Mouse (Mus musculus) forebrain, embryonic 14.5 days (tissue): ENCODE results near the gene Ssr1. TPM values are rescaled to one million over a fixed set of nuclear protein-coding genes. Genes with fewer than 3 reads are reported as not detected.

ENCODE experiments used
- ATAC-seq: fragments of 200-750 bp; cut with Nextera tagmentation; 2 replicates; pipeline ENCODE4 v1.8.0; 2017; ENCODE audit warnings: mild to moderate bottlenecking, moderate library complexity
- DNase-seq: peaks from one replicate; pipeline ENCODE4 v3.0.0-alpha.2; 2015; ENCODE audit warnings: low spot score
- H3K27ac ChIP-seq: fragments of 300-500 bp; sonication (generic); 2 replicates; pipeline ENCODE4 v1.5.1; 2014; ENCODE audit warnings: low read depth, mild to moderate bottlenecking, control low read depth, low read length, moderate library complexity
- H3K27me3 ChIP-seq: fragments of 300-500 bp; sonication (generic); replicated peaks from 2 replicates; pipeline ENCODE4 v1.6.1; 2014; ENCODE audit warnings: low read length, control low read depth, mixed read lengths; ENCODE audit not compliant: control insufficient read depth, insufficient read depth
- H3K36me3 ChIP-seq: fragments of 300-500 bp; sonication (generic); 2 replicates; pipeline ENCODE4 v1.6.1; 2014; ENCODE audit warnings: low read length, control low read depth; ENCODE audit not compliant: control insufficient read depth, insufficient read depth
- H3K4me1 ChIP-seq: fragments of 300-500 bp; sonication (generic); 2 replicates; pipeline ENCODE4 v1.6.1; 2014; ENCODE audit warnings: antibody characterized with exemption, low read length, control low read depth; ENCODE audit not compliant: control insufficient read depth, insufficient read depth
- H3K4me2 ChIP-seq: fragments of 300-500 bp; sonication (generic); 2 replicates; pipeline ENCODE4 v1.6.1; 2014; ENCODE audit warnings: mild to moderate bottlenecking, control low read depth, low read length
- H3K4me3 ChIP-seq: fragments of 300-500 bp; sonication (generic); 2 replicates; pipeline ENCODE4 v1.5.1; 2014; ENCODE audit warnings: low read depth, low read length, control low read depth
- H3K9ac ChIP-seq: fragments of 300-500 bp; sonication (generic); 2 replicates; pipeline ENCODE4 v1.6.1; 2014; ENCODE audit warnings: mild to moderate bottlenecking, low read length, control low read depth, moderate library complexity
- H3K9me3 ChIP-seq: fragments of 300-500 bp; sonication (generic); replicated peaks from 2 replicates; pipeline ENCODE4 v1.6.1; 2016; ENCODE audit warnings: low read length, control low read depth, mixed read lengths; ENCODE audit not compliant: control insufficient read depth
- WGBS: fragments of 180-500 bp; shearing (Covaris S2); extraction: QIAGEN DNeasy Blood & Tissue Kit; methylation state at CpG from one replicate; pipeline ENCODE4 v1.1.7; 2014; 5-methylcytosine and 5-hydroxymethylcytosine counted together
- polyA plus RNA-seq: library from polyadenylated mRNA; unstranded; fragments of >200 nt; fragmentation: Nextera tagmentation; extraction: Ambion mirVana; gene quantifications from 2 replicates; pipeline ENCODE4 v1.2.1, GENCODE M21; 2014

Ssr1 gene
- polyA plus RNA-seq, 1 experiment from 2014 or later, result 64.9 TPM

DNA sequence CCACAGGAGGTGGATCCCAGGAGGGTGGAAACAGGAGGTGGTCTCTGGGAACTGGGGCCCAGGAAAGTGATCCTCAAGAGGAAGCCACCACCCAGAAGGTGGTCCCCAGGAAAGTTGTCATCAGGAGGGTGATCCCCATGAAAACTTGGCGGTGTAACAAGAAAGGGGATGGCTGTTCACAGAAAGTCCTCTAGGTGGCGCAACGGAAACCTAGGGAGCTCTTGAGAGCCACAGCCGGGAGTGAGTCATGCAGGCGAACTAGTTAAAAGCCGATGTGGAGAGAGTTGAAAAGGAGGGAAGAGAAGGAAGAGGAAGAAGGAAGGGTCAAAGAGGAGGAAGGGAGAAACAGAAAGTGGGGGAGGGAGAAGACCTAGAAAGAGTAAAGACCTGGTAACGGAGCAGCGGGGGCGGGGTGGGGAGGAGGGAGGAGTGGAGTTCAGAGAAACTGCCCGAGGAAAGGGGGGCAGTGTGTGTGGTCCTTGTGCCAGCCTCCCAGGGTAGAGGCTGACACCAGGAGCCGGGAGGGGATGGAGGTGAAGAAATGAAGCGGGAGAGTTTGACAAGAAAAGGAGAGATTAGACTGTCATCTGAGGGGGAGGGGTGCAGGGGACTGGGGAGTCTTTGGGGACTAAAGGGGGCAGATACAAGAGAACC, 30.5 kb downstream of the Ssr1 start:
- H3K4me3 ChIP-seq, result peak overlapping the region; percentile 15; the same call in 1 of the 2 replicates
- peak overlapping the region; percentile 49 for H3K4me2 ChIP-seq
- DNase-seq (peak; percentile 85), ATAC-seq (peak; percentile 53)
- H3K9me3 ChIP-seq, result no peaks in the 10 kb centered on the region
- peaks cover 7% of the 10 kb centered on the region; the same call in 1 of the 2 replicates for H3K4me1 ChIP-seq
- H3K9ac ChIP-seq, result no peak overlapping the region
- no peak overlapping the region for H3K27ac ChIP-seq
- no peaks in the 10 kb centered on the region for H3K36me3 ChIP-seq
- under 1% methylated on average over 12 of the region's 12 CpGs for WGBS
- H3K27me3 ChIP-seq, result 0 out of 2 replicates have a peak, but pooled peaks cover 3% of the 10 kb centered on the region

DNA sequence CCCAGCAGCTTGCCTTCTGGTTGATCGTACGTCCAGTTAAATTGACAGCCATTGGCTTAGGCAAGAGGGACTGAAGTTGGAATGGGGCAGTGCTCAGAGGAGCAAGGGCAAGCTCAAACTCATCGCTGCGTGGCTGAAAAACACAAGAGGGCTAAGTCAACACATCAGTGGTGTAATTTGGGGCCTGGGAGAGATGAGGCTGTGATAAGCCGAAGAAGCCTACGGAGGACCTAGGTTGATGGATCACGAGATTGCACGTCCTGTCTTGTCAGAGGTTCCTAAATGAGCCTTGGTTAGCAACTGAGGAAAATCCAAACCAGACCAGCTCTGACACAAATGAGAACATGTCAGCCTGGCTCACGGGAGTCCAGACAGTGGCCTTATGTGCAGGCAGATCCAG, 31.5 kb downstream of the Ssr1 start:
- no peak for ATAC-seq
- no peak overlapping the region for H3K9ac ChIP-seq
- WGBS, result 93% methylated on average over 9 of the region's 9 CpGs
- no peak overlapping the region for H3K27ac ChIP-seq
- H3K4me1 ChIP-seq, result peaks cover 7% of the 10 kb centered on the region; the same call in 1 of the 2 replicates
- H3K4me3 ChIP-seq, result no peak overlapping the region
- no peaks in the 10 kb centered on the region for H3K9me3 ChIP-seq
- H3K4me2 ChIP-seq, result no peak overlapping the region
- H3K36me3 ChIP-seq, result no peaks in the 10 kb centered on the region
- 0 out of 2 replicates have a peak, but pooled peaks cover 3% of the 10 kb centered on the region for H3K27me3 ChIP-seq
- DNase-seq, result no peak

DNA sequence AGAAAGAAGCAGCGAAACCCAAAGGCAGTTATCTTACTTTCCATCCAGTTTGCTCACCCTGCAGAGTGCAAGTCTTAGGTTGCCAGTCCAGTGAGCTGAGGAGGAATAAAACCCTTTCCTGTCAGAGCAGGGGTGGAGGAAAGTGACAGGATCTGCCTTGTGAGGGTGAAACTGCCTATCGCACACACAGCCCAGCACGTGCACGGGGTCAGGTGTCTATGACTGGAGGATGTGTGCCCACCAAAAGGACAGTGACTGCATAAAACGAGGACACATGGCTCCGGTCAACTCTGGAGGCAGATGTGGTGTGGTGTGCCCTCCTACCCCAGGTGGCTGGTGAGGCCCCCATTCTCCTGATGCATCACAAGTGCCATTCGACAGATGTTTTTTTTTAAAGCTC, 34.1 kb downstream of the Ssr1 start:
- no peak overlapping the region for H3K27ac ChIP-seq
- H3K4me3 ChIP-seq, result no peak overlapping the region
- no peaks in the 10 kb centered on the region for H3K4me1 ChIP-seq
- H3K9ac ChIP-seq, result no peak overlapping the region
- no peak for ATAC-seq
- 0 out of 2 replicates have a peak, but pooled peaks cover 3% of the 10 kb centered on the region for H3K27me3 ChIP-seq
- no peak overlapping the region for H3K4me2 ChIP-seq
- no peaks in the 10 kb centered on the region for H3K36me3 ChIP-seq
- no peaks in the 10 kb centered on the region for H3K9me3 ChIP-seq
- no peak for DNase-seq
- 86% methylated on average over 7 of the region's 7 CpGs for WGBS

DNA sequence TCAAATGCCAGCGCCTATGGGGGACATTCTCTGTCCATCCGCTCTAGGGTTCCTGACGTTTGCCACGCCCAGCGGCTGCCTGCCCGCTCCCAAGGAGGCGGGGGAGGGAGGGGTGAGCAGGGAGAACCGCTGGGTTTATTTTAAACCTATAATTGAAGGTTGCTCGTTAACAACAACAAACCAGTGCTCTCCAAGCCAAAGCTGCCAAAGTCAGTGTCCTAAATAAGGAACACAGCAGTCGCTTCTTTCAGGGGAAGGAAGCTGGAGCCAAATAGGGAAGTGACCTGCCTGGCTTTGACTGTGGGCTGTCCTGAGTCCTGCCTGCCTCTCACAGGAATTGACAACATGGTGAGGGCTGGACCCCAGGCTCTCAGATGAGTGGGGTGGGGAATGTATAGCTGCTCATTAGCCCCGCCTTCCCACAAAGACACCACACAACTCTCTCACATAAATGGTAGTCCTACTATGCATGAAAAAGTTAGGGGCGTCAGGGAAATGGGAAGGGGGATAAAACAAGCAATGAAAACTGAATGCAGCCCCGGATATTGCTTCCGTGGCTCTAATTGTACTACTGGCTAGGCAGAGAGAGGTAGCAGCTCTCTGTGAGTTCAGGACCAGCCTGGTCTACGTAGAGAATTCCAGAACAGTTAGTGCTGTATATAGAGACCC, 34.6 kb downstream of the Ssr1 start:
- DNase-seq, result no peak
- WGBS, result 73% methylated on average over 15 of the region's 15 CpGs

DNA sequence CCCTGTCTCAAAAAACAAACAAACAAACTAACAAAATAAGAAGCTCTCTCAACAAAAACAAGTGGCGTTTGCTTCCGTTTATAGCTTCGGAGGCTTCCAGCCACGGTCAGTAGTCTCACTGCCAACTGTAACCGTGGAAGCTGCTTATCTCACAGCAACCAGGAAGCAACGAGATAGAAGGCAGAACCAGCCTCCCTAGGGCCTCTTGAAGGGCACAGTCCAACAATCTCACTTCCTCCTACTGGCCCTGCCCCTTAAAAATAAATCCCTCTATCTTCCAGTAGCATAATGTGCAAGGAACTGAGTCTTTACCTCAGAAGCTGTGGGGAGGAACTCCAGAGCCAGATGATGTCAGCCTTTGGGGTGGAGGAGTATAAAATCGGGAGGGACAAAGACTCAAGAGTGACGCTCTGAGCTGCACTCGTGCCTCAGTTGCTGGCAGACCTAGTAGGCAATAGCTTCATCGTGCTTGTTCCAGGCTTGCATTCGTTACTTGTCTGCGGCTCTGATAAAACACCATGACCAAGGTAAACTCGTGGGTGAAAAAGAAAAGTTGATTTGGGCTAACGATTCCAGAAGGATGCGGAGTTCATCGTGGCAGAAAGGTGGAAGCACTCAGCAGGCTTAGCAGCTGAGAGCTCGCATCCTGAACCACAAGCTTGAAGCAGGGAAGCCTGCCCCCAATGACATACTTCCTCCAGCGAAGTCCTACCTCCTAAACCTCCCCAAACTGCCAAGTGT, 35.3 kb downstream of the Ssr1 start:
- Histone ChIP-seq H3K9me3 (no peaks in the 10 kb centered on the region), H3K9ac (no peak overlapping the region), H3K36me3 (no peaks in the 10 kb centered on the region), H3K4me3 (no peak overlapping the region), H3K27me3 (no peaks in the 10 kb centered on the region), H3K27ac (no peak overlapping the region), H3K4me1 (no peaks in the 10 kb centered on the region), H3K4me2 (no peak overlapping the region)
- 89% methylated on average over 18 of the region's 18 CpGs for WGBS
- DNase-seq (no peak), ATAC-seq (no peak)

More for the DNA sequence above, 34.6 kb downstream of the Ssr1 start:
- no peak overlapping the region for H3K4me3 ChIP-seq
- no peaks in the 10 kb centered on the region for H3K9me3 ChIP-seq
- H3K27ac ChIP-seq, result no peak overlapping the region
- ATAC-seq, result no peak
- H3K36me3 ChIP-seq, result no peaks in the 10 kb centered on the region
- H3K9ac ChIP-seq, result no peak overlapping the region
- H3K4me2 ChIP-seq, result no peak overlapping the region
- H3K27me3 ChIP-seq, result no peaks in the 10 kb centered on the region
- no peaks in the 10 kb centered on the region for H3K4me1 ChIP-seq

DNA sequence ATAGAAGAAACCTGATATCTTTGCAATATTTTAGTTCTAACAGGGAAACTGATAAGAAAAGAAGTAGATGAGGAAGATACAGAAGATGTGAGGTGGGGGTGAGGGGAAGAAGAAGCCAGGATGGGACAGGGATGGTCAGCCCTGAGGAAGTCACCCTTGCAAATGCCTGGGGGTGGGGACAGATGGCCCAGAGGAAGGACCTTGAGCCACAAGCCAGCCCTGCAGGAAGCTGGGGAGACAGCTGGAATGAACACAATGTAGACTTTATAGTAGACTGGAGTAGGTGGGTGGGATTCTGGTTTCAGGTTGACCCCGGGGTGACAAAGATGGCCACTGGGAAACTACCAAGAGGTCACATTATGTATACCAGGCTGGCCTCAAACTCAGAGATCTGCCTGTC, 39.7 kb downstream of the Ssr1 start:
- H3K9me3 ChIP-seq, result no peaks in the 10 kb centered on the region
- H3K27ac ChIP-seq, result no peak overlapping the region
- ATAC-seq, result no peak
- no peak for DNase-seq
- H3K9ac ChIP-seq, result no peak overlapping the region
- no peak overlapping the region for H3K4me3 ChIP-seq
- WGBS, result 87% methylated on average over 1 of the region's 1 CpGs
- no peaks in the 10 kb centered on the region for H3K27me3 ChIP-seq
- no peak overlapping the region for H3K4me2 ChIP-seq
- H3K4me1 ChIP-seq, result no peaks in the 10 kb centered on the region
- H3K36me3 ChIP-seq, result no peaks in the 10 kb centered on the region

DNA sequence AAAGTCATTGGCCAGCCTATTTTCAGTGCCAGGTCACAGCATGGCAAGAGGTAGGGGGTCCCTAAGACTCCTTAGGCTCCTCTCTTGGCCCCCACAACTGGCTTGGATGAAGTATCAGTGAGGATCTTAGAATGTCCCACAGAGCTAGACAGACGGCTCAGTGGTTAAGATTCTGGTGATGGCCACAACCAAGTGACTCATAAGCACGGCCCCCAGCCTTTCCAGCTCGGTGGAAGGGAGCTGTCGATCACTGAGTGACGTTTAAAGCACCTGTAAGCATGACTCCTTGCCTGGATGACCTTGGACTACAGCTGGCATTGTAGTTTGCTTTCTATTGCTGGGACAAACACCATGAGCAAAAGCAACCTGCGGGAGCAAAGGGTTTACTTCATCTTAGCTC, 41.0 kb downstream of the Ssr1 start:
- Histone ChIP-seq H3K4me3 (no peak overlapping the region), H3K9me3 (no peaks in the 10 kb centered on the region), H3K27me3 (no peaks in the 10 kb centered on the region), H3K4me2 (no peak overlapping the region), H3K4me1 (no peaks in the 10 kb centered on the region), H3K27ac (no peak overlapping the region), H3K9ac (no peak overlapping the region), H3K36me3 (no peaks in the 10 kb centered on the region)
- ATAC-seq (no peak), DNase-seq (no peak)
- WGBS, result 83% methylated on average over 6 of the region's 6 CpGs

DNA sequence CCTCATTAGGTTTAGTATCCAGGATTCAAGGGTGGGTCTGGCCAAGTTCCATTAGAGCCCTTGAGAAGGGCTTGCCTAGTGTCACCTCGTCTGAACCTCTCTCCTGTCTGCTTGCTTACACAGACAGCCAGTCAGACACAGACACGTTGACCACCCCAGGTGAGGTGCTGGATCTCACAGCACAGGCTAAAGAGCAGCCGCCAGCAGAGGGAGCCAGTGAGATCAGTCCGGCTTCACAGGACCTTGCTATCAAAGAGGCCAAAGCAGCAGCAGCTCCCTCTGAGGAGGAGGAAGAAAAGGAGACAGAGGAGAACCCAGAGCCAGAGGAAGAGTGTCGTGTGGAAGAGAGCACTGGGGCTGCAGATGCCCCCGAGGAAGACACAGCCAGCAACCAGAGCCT, 47.3 kb downstream of the Ssr1 start:
- H3K4me2 ChIP-seq, result no peak overlapping the region
- no peaks in the 10 kb centered on the region for H3K27me3 ChIP-seq
- H3K4me3 ChIP-seq, result no peak overlapping the region
- no peak overlapping the region for H3K27ac ChIP-seq
- DNase-seq, result peak; percentile 73
- no peaks in the 10 kb centered on the region for H3K9me3 ChIP-seq
- H3K4me1 ChIP-seq, result no peaks in the 10 kb centered on the region
- H3K9ac ChIP-seq, result no peak overlapping the region
- H3K36me3 ChIP-seq, result no peaks in the 10 kb centered on the region
- 13% methylated on average over 6 of the region's 6 CpGs for WGBS
- ATAC-seq, result peak; percentile 29; the same call in 1 of the 2 replicates

DNA sequence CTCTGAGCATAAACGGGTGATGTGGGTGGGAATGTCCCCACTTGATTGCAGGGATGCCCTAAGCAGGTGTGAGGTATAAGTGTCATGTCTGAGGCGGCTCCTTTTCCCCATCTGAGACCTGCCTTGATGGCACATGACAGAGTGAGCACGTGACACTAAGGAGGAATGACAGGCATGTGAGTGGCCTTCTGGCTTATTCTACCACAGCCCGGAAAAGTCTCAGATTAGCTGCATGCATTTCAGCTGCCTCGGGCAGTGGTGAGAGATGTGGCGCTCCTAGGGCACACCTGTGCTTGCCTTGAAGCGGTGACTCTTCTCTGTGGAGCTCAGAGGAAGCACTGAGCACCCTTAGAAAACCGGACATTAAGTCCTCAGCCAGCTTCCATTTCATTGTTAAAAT, 48.6 kb downstream of the Ssr1 start:
- H3K4me1 ChIP-seq, result no peaks in the 10 kb centered on the region
- ATAC-seq (no peak), DNase-seq (no peak)
- H3K27ac ChIP-seq, result no peak overlapping the region
- WGBS, result 81% methylated on average over 8 of the region's 8 CpGs
- no peak overlapping the region for H3K4me3 ChIP-seq
- H3K4me2 ChIP-seq, result no peak overlapping the region
- H3K27me3 ChIP-seq, result no peaks in the 10 kb centered on the region
- no peak overlapping the region for H3K9ac ChIP-seq
- no peaks in the 10 kb centered on the region for H3K36me3 ChIP-seq
- no peaks in the 10 kb centered on the region for H3K9me3 ChIP-seq
